Mouse (Mus musculus): ENCODE data around the gene Btn2a2.

The Btn2a2 gene

DNA sequence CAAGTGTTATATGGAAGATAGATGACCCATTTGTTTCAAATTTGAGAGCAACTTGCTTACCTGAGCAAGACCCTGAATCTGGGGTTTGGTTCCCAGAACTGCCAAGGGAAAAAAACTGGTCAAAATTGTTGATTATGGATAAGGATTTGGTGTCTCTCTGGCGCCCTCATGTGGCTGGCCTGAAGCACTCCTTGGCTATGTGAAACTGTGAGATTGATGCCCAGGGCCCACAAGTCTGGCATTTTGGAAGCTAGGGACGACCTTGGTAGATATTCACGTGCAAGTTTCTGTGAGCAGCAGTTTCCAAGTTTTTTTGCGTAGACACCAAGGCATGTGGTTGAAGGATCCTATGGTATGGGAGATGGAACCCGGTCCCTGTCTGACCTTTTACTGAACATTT, 36.0 kb upstream of the Btn2a2 start:
- in situ Hi-C loops (cut with MboI, MseI), result loop anchor here (5.0 kb wide), 2 partner anchors 77 to 217 kb away; no protein-coding TSS in a partner anchor

DNA sequence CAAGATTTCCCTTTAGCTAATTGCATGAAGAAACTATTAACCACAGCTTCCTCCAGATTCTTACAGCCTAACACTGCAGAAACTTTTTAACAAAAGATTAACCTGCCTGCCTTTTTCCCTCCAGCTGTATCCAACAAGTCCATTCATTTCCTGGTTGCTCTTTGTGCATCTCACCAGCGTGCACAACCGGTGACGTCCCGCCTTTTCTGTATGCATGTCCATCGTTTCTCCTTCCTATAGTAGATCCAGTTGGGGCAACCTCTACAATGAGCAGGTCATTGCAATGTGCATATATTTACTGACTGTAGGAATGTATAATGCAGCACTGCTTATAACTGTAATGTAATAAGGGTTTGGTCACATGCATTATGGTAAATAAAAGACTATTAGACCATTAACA, 35.3 kb upstream of the Btn2a2 start:
- in situ Hi-C loops (cut with MboI, MseI), result loop anchor here (5.0 kb wide), 2 partner anchors 77 to 217 kb away; no protein-coding TSS in a partner anchor

GRCm38 (mm10) chr13:23521703-23522102, 33.0 kb upstream of the Btn2a2 start:
- in situ Hi-C loops (cut with MboI, MseI), result loop anchor here (5.0 kb wide), 2 partner anchors 74 to 214 kb away; no protein-coding TSS in a partner anchor

GRCm38 (mm10) chr13:23519416-23519815, 30.8 kb upstream of the Btn2a2 start:
- in situ Hi-C loops (cut with MboI, MseI), result no loop called here

- in situ Hi-C loops (cut with MboI, MseI), result no loop called here
These were observed 30.2 kb upstream of the Btn2a2 start for GRCm38 (mm10) chr13:23518885-23519284.

DNA sequence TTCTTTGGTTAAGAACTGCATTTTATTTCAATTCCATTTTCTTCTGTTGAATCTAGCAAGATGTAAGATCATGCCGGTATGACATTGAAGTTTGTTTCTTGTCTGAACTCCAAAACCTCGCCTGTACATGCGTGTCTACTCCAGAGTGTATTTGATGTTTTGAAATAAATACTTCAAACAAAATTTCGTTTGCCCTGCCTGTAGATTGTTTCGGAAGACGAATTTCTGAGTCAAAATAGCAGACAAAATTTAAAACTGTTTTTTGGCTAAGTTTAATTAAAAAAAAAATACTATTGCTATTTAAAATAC, 29.6 kb upstream of the Btn2a2 start:
- in situ Hi-C loops (cut with MboI, MseI), result no loop called here

GRCm38 (mm10) chr13:23517603-23518294, 29.1 kb upstream of the Btn2a2 start:
- in situ Hi-C loops (cut with MboI, MseI), result no loop called here

- in situ Hi-C loops (cut with MboI, MseI), result no loop called here
These were observed 28.4 kb upstream of the Btn2a2 start for GRCm38 (mm10) chr13:23516822-23517602.

- in situ Hi-C loops (cut with MboI, MseI), result no loop called here
These were observed 27.4 kb upstream of the Btn2a2 start for GRCm38 (mm10) chr13:23515826-23516620.

DNA sequence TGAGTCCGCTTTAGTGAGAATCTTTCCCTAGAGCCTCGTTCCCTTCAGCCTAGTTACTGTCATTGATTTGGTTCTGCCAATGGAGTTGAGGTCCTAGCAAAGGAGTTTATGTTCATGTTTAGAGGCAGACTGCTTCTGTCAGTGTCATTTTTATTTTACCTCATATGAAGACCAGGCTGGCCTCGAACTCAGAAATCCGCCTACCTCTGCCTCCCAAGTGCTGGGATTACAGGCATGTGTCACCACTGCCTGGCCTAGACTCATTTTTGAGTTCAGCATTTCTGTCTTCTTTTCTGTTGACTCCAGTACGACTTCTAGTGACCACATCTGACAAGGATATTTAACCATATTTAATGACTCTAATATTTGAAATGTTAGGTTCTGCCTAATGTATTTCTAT, 26.6 kb upstream of the Btn2a2 start:
- in situ Hi-C loops (cut with MboI, MseI), result no loop called here

GRCm38 (mm10) chr13:23513517-23513916, 24.9 kb upstream of the Btn2a2 start:
- in situ Hi-C loops (cut with MboI, MseI), result no loop called here

DNA sequence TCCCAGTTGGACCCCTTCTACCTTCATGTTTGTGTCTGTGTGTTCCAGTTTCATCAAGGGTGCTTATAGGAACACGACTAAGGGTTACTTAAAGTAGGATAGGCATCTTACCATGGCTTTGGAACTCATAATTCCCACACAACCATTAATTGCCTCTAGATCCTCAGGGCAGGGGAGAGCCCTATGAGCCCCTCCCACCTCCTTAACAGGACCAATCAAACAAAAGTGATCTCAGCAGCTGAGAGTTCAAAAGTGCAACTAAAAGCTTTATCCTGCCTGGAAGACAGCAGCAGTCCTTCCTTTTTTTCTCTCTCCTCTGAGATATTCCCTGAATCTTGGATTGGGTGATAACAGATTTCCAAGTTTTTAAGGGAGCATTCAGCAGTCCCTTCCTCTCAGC, 21.5 kb upstream of the Btn2a2 start:
- in situ Hi-C loops (cut with MboI, MseI), result no loop called here

- in situ Hi-C loops (cut with MboI, MseI), result loop anchor here (5.0 kb wide), 1 partner anchor 1580 kb away; no protein-coding TSS in a partner anchor
These were observed 18.3 kb upstream of the Btn2a2 start for GRCm38 (mm10) chr13:23506819-23507515.

DNA sequence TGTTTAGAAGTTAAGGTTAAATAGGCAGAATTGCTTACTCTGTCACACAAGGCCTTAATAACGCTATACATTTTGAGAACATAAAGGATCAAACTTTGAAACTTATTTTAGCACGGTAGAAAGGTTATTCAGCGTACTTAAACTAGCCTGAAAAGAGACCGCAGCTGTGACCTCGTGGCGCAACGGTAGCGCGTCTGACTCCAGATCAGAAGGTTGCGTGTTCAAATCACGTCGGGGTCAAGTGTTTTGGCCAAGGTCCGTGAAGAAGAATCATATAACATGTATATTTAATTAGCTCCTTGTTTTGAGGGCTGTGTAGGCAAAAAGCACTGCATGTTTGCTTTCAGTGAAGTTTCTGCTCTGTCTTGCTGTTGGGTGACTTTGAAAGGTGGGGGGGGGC, 17.7 kb upstream of the Btn2a2 start:
- in situ Hi-C loops (cut with MboI, MseI), result loop anchor here (5.0 kb wide), 1 partner anchor 1579 kb away; no protein-coding TSS in a partner anchor

GRCm38 (mm10) chr13:23505662-23506345, 17.1 kb upstream of the Btn2a2 start:
- in situ Hi-C loops (cut with MboI, MseI), result loop anchor here (5.0 kb wide), 1 partner anchor 1579 kb away; no protein-coding TSS in a partner anchor

GRCm38 (mm10) chr13:23503797-23504196, 15.1 kb upstream of the Btn2a2 start:
- in situ Hi-C loops (cut with MboI, MseI), result no loop called here

GRCm38 (mm10) chr13:23502916-23503315, 14.3 kb upstream of the Btn2a2 start:
- in situ Hi-C loops (cut with MboI, MseI), result no loop called here

DNA sequence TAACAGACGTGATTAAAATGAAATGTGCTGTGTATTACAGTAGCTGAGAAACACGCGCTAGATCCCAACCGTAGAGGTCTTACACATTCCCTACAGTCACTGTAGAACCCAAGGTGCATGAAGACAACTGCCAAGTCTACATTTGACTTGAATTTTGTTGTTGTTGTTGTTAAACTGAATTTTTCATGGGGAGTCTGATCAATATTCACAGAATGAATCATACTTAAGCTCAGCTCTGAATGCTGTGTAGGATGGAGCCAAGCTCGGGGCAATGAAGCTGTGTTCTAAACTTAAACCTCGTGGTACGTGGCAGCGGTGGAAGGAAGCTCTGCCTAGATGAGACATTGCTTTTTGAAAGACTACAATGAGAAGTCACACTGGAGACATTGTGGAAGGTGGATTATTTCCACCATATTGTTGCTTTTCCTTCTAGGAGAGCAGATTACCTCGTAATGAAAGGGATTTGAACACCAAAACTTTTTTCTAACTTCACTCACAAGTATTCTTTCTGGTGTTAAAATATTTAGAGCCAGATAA, 13.4 kb upstream of the Btn2a2 start:
- in situ Hi-C loops (cut with MboI, MseI), result no loop called here

- in situ Hi-C loops (cut with MboI, MseI), result no loop called here
These were observed 12.9 kb upstream of the Btn2a2 start for GRCm38 (mm10) chr13:23501511-23501910.

DNA sequence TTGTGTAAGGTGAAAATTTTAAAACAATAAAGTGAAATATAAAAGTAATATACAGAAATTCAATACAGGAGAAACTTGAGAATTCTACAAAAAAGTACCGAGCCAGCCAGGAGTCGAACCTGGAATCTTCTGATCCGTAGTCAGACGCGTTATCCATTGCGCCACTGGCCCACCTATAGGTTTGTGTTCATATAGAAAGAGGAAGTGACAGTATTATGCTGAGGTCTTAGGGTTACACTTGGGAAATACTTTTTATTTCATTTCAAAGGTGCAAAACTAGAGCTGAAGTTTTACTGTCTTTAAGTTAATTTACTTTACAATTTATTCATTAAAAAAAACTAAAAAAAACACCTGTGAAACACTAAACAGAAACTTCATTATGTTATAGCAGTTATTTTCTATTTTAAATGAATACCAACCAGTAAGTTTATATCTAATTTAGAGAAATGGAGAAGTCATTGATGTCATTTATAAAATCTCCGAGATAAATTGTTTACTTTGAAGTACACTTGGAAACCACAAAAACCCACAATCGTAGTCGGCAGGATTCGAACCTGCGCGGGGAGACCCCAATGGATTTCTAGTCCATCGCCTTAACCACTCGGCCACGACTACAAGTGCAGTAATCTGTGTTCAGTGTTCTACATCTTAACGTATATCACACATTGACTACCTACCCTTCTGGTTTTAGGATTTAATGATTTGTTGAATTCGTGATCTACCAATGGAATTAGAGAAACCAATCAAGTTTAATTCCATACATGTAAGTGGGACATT, 12.0 kb upstream of the Btn2a2 start:
- in situ Hi-C loops (cut with MboI, MseI), result no loop called here

Data from T-helper 1 cell (primary cell).